Mouse (Mus musculus) mouse trophoblast stem cell (cell line): Measurements from ENCODE around the gene Nectin1.

Experiments used
- in situ Hi-C, 2 experiments: fragments of 300-500 bp; cut with MseI, MboI; formaldehyde crosslinking; loops; 2 replicates in 1 of 2; 3 replicates in 1 of 2; pipeline ENCODE4 v1.15.1; 2025

Gene Nectin1

GRCm38 (mm10) chr9:43743647-43744137 lies at the start of gene Nectin1:
Gene Nectin1, plus strand, starts transcription at chr9:43743984.
- in situ Hi-C loops: no loop called here

- in situ Hi-C loops: no loop called here
Observed at GRCm38 (mm10) chr9:43698080-43698712, 45.6 kb upstream of the Nectin1 start.

- in situ Hi-C loops: no loop called here
Observed at GRCm38 (mm10) chr9:43698841-43699240, 44.9 kb upstream of the Nectin1 start.

- in situ Hi-C loops: no loop called here
Observed at GRCm38 (mm10) chr9:43699417-43700225, 44.2 kb upstream of the Nectin1 start.

GRCm38 (mm10) chr9:43700226-43700579 lies 43.6 kb upstream of the Nectin1 start:
- in situ Hi-C loops: no loop called here

- in situ Hi-C loops: no loop called here
Observed at GRCm38 (mm10) chr9:43701748-43702147, 42.0 kb upstream of the Nectin1 start.

- in situ Hi-C loops: no loop called here
Observed at GRCm38 (mm10) chr9:43707571-43707970, 36.2 kb upstream of the Nectin1 start.

GRCm38 (mm10) chr9:43708715-43709114 lies 35.1 kb upstream of the Nectin1 start:
- in situ Hi-C loops: no loop called here

GRCm38 (mm10) chr9:43713432-43713831 lies 30.4 kb upstream of the Nectin1 start:
- in situ Hi-C loops: no loop called here

GRCm38 (mm10) chr9:43719407-43719839 lies 24.4 kb upstream of the Nectin1 start:
- in situ Hi-C loops: no loop called here

GRCm38 (mm10) chr9:43720046-43720445 lies 23.7 kb upstream of the Nectin1 start:
- in situ Hi-C loops: no loop called here

- in situ Hi-C loops: no loop called here
Observed at GRCm38 (mm10) chr9:43724093-43724492, 19.7 kb upstream of the Nectin1 start.

GRCm38 (mm10) chr9:43729450-43730266 lies 14.1 kb upstream of the Nectin1 start:
- in situ Hi-C loops: loop anchor here in 1 of 2 experiments (10.0 kb wide), 1 partner anchor 245 kb away; no protein-coding TSS in a partner anchor

- in situ Hi-C loops: loop anchor here in 1 of 2 experiments (10.0 kb wide), 1 partner anchor 244 kb away; no protein-coding TSS in a partner anchor
Observed at GRCm38 (mm10) chr9:43730284-43731027, 13.3 kb upstream of the Nectin1 start.

GRCm38 (mm10) chr9:43731880-43732279 lies 11.9 kb upstream of the Nectin1 start:
- in situ Hi-C loops: loop anchor here in 1 of 2 experiments (10.0 kb wide), 1 partner anchor 243 kb away; no protein-coding TSS in a partner anchor

- in situ Hi-C loops: loop anchor here in 1 of 2 experiments (10.0 kb wide), 1 partner anchor 242 kb away; no protein-coding TSS in a partner anchor
Observed at GRCm38 (mm10) chr9:43732671-43733070, 11.1 kb upstream of the Nectin1 start.

GRCm38 (mm10) chr9:43734952-43735351 lies 8.8 kb upstream of the Nectin1 start:
- in situ Hi-C loops: loop anchor here in 1 of 2 experiments (10.0 kb wide), 1 partner anchor 240 kb away; no protein-coding TSS in a partner anchor

GRCm38 (mm10) chr9:43736046-43736730 lies 7.6 kb upstream of the Nectin1 start:
- in situ Hi-C loops: loop anchor here in 1 of 2 experiments (10.0 kb wide), 1 partner anchor 239 kb away; no protein-coding TSS in a partner anchor

GRCm38 (mm10) chr9:43737331-43737730 lies 6.5 kb upstream of the Nectin1 start:
- in situ Hi-C loops: loop anchor here in 1 of 2 experiments (10.0 kb wide), 1 partner anchor 237 kb away; no protein-coding TSS in a partner anchor

GRCm38 (mm10) chr9:43737871-43738292 lies 5.9 kb upstream of the Nectin1 start:
- in situ Hi-C loops: loop anchor here in 1 of 2 experiments (10.0 kb wide), 1 partner anchor 237 kb away; no protein-coding TSS in a partner anchor
